Mouse (Mus musculus): ENCODE results near the gene Ccnc.
A peak's percentile ranks its signal among the peaks of the same experiment; 100 is the strongest.

DNA sequence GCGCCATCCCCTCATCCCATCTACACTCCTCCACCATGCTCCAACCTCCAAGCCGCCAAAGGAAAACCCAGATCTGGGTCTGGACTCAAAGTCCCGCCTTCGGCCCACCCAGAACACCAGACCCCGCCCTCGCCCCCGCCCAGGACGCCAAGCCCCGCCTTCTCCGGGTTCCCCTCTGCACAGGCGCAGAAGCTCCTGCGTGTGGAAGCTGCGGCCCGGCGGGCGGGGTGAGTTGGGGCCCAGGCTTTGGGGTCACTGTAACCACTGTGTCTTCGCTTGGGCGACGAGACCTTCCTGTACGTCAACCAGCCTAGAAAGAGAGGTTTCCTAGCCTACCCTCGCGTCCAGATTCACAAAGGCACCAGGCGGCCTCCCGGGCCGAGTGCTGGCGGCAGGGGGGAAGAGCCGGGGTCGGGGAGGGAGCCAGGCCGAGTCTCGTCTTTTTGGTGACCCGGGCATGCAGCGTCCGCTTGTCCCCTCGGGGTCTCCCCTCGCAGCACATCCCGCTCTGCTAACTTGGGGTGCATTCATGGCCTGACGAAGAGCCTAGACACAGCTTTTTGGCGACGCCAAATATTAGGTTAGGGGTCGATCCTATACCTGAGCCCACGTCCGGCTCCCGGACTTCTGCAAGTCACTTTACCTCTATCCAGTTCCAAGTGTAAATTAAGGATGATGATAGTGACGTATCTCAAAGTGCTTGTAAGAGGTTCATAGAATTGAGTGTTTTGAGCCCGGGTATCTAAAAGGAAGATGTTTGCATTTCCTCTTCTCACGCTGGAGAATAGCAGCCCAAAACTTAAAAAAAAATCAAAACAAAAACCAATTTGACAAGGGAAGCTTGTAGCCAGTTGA, 48.8 kb downstream of the Ccnc start:
- TF ChIP-seq POLR2A (IDR thresholded peaks at IDR 0.05; ENCODE audit: insufficient read depth, low read depth, low read length) (peak; percentile 84), CTCF (IDR thresholded peaks at IDR 0.05) (no peak)

Data from heart, adult 2 months (tissue).